Mouse (Mus musculus) kidney, embryonic 14.5 days (tissue): ENCODE measurements around the gene Arhgef10l. TPM values are rescaled to one million over a fixed set of nuclear protein-coding genes. Genes with fewer than 3 reads are reported as not detected.

Experiments used
- ATAC-seq: fragments of 200-750 bp; cut with Nextera tagmentation; 2 replicates; pipeline ENCODE4 v1.8.0; 2017; ENCODE audit warnings: moderate number of reproducible peaks, mild to moderate bottlenecking, moderate TSS enrichment, moderate library complexity; ENCODE audit not compliant: low FRiP score, low TSS enrichment
- H3K27ac ChIP-seq: fragments of 300-500 bp; sonication (generic); 2 replicates; pipeline ENCODE4 v1.5.1; 2014; ENCODE audit warnings: low read depth, mild to moderate bottlenecking, low read length, moderate library complexity, mixed read lengths
- H3K27me3 ChIP-seq: fragments of 300-500 bp; sonication (generic); 2 replicates; pipeline ENCODE4 v1.6.1; 2014; ENCODE audit warnings: mild to moderate bottlenecking, low read length; ENCODE audit not compliant: control insufficient read depth, insufficient read depth
- H3K36me3 ChIP-seq: fragments of 300-500 bp; sonication (generic); 2 replicates; pipeline ENCODE4 v1.6.1; 2014; ENCODE audit warnings: low read length, mixed read lengths; ENCODE audit not compliant: control insufficient read depth, insufficient read depth
- H3K4me1 ChIP-seq: fragments of 300-500 bp; sonication (generic); 2 replicates; pipeline ENCODE4 v1.6.1; 2014; ENCODE audit warnings: low read length, mixed read lengths; ENCODE audit not compliant: control insufficient read depth, insufficient read depth
- H3K4me2 ChIP-seq: fragments of 300-500 bp; sonication (generic); replicated peaks from 2 replicates; pipeline ENCODE4 v1.6.1; 2014; ENCODE audit warnings: low read depth, mild to moderate bottlenecking, low read length
- H3K4me3 ChIP-seq: fragments of 300-500 bp; sonication (generic); 2 replicates; pipeline ENCODE4 v1.5.1; 2014; ENCODE audit warnings: mild to moderate bottlenecking, low read length
- H3K9ac ChIP-seq: fragments of 300-500 bp; sonication (generic); 2 replicates; pipeline ENCODE4 v1.6.1; 2014; ENCODE audit warnings: low read depth, mild to moderate bottlenecking, low read length, moderate library complexity
- H3K9me3 ChIP-seq: fragments of 300-500 bp; sonication (generic); 2 replicates; pipeline ENCODE4 v1.6.1; 2016; ENCODE audit warnings: low read length; ENCODE audit not compliant: control insufficient read depth
- WGBS: fragments of 180-500 bp; shearing (Covaris S2); extraction: QIAGEN DNeasy Blood & Tissue Kit; methylation state at CpG from one replicate; pipeline ENCODE4 v1.1.7; 2014; 5-methylcytosine and 5-hydroxymethylcytosine counted together
- polyA plus RNA-seq: library from polyadenylated mRNA; unstranded; fragments of >200 nt; fragmentation: Nextera tagmentation; extraction: Ambion mirVana; gene quantifications from 2 replicates; pipeline ENCODE4 v1.2.1, GENCODE M21; 2014

Gene Arhgef10l
- polyA plus RNA-seq, 1 experiment from 2014 or later = 18.2 TPM

GRCm38 (mm10) chr4:140642378-140642777 is 23.4 kb downstream of the Arhgef10l start:
- H3K4me1 ChIP-seq = peaks cover 25% of the 10 kb centered on the region
- H3K4me2 ChIP-seq = no peak overlapping the region
- WGBS = 74% methylated on average over 4 of the region's 4 CpGs
- H3K4me3 ChIP-seq = no peak overlapping the region
- H3K9ac ChIP-seq = no peak overlapping the region
- H3K27ac ChIP-seq = peak overlapping the region; percentile 32; the same call in 1 of the 2 replicates
- no peak for ATAC-seq
- H3K36me3 ChIP-seq = peaks cover 5% of the 10 kb centered on the region; the same call in 1 of the 2 replicates
- no peaks in the 10 kb centered on the region for H3K27me3 ChIP-seq
- H3K9me3 ChIP-seq = 0 out of 2 replicates have a peak, but pooled peaks cover 4% of the 10 kb centered on the region

GRCm38 (mm10) chr4:140641414-140641918 is 24.3 kb downstream of the Arhgef10l start:
- 0 out of 2 replicates have a peak, but pooled peaks cover 4% of the 10 kb centered on the region for H3K9me3 ChIP-seq
- peaks cover 5% of the 10 kb centered on the region; the same call in 1 of the 2 replicates for H3K36me3 ChIP-seq
- H3K9ac ChIP-seq = no peak overlapping the region
- 31% methylated on average over 5 of the region's 5 CpGs for WGBS
- H3K27ac ChIP-seq = no peak overlapping the region
- no peaks in the 10 kb centered on the region for H3K27me3 ChIP-seq
- H3K4me2 ChIP-seq = no peak overlapping the region
- ATAC-seq = peak; percentile 38; the same call in 1 of the 2 replicates
- H3K4me3 ChIP-seq = no peak overlapping the region
- H3K4me1 ChIP-seq = peaks cover 32% of the 10 kb centered on the region

GRCm38 (mm10) chr4:140640668-140641067 is 25.1 kb downstream of the Arhgef10l start:
- Histone ChIP-seq H3K9ac (no peak overlapping the region), H3K27ac (no peak overlapping the region), H3K27me3 (no peaks in the 10 kb centered on the region), H3K4me3 (no peak overlapping the region), H3K4me1 (peaks cover 39% of the 10 kb centered on the region), H3K9me3 (0 out of 2 replicates have a peak, but pooled peaks cover 4% of the 10 kb centered on the region), H3K4me2 (no peak overlapping the region), H3K36me3 (peaks cover 5% of the 10 kb centered on the region; the same call in 1 of the 2 replicates)
- no peak for ATAC-seq
- WGBS = 63% methylated on average over 9 of the region's 9 CpGs

- Histone ChIP-seq H3K4me1 (peaks cover 43% of the 10 kb centered on the region), H3K4me3 (no peak overlapping the region), H3K27me3 (no peaks in the 10 kb centered on the region), H3K36me3 (peaks cover under 1% of the 10 kb centered on the region; the same call in 1 of the 2 replicates), H3K9ac (no peak overlapping the region), H3K27ac (no peak overlapping the region), H3K9me3 (0 out of 2 replicates have a peak, but pooled peaks cover 4% of the 10 kb centered on the region), H3K4me2 (no peak overlapping the region)
- WGBS = 77% methylated on average over 8 of the region's 8 CpGs
- ATAC-seq = no peak
Measured at GRCm38 (mm10) chr4:140640242-140640523, 25.6 kb downstream of the Arhgef10l start.

GRCm38 (mm10) chr4:140639431-140640241 is 26.2 kb downstream of the Arhgef10l start:
- H3K4me1 ChIP-seq = peaks cover 47% of the 10 kb centered on the region
- no peak for ATAC-seq
- WGBS = 94% methylated on average over 28 of the region's 28 CpGs
- no peaks in the 10 kb centered on the region for H3K27me3 ChIP-seq
- no peaks in the 10 kb centered on the region for H3K36me3 ChIP-seq
- H3K27ac ChIP-seq = no peak overlapping the region
- H3K9ac ChIP-seq = no peak overlapping the region
- 0 out of 2 replicates have a peak, but pooled peaks cover 4% of the 10 kb centered on the region for H3K9me3 ChIP-seq
- no peak overlapping the region for H3K4me3 ChIP-seq
- no peak overlapping the region for H3K4me2 ChIP-seq

GRCm38 (mm10) chr4:140638591-140638990 is 27.2 kb downstream of the Arhgef10l start:
- no peaks in the 10 kb centered on the region for H3K36me3 ChIP-seq
- no peak for ATAC-seq
- 87% methylated on average over 5 of the region's 5 CpGs for WGBS
- no peak overlapping the region for H3K4me2 ChIP-seq
- H3K4me1 ChIP-seq = peaks cover 52% of the 10 kb centered on the region
- H3K9ac ChIP-seq = no peak overlapping the region
- H3K4me3 ChIP-seq = no peak overlapping the region
- no peaks in the 10 kb centered on the region for H3K27me3 ChIP-seq
- no peak overlapping the region for H3K27ac ChIP-seq
- H3K9me3 ChIP-seq = 0 out of 2 replicates have a peak, but pooled peaks cover 4% of the 10 kb centered on the region

GRCm38 (mm10) chr4:140637269-140637668 is 28.5 kb downstream of the Arhgef10l start:
- H3K36me3 ChIP-seq = no peaks in the 10 kb centered on the region
- H3K9ac ChIP-seq = no peak overlapping the region
- H3K4me2 ChIP-seq = no peak overlapping the region
- no peaks in the 10 kb centered on the region for H3K9me3 ChIP-seq
- peak overlapping the region; percentile 59; the same call in 1 of the 2 replicates for H3K27ac ChIP-seq
- peaks cover 57% of the 10 kb centered on the region for H3K4me1 ChIP-seq
- no peak for ATAC-seq
- WGBS = 55% methylated on average over 8 of the region's 8 CpGs
- no peaks in the 10 kb centered on the region for H3K27me3 ChIP-seq
- no peak overlapping the region for H3K4me3 ChIP-seq

GRCm38 (mm10) chr4:140636312-140636996 is 29.4 kb downstream of the Arhgef10l start:
- Histone ChIP-seq H3K9ac (no peak overlapping the region), H3K4me2 (no peak overlapping the region), H3K27ac (peak overlapping the region; percentile 65; the same call in 1 of the 2 replicates), H3K4me3 (no peak overlapping the region), H3K36me3 (no peaks in the 10 kb centered on the region), H3K4me1 (peaks cover 57% of the 10 kb centered on the region), H3K27me3 (no peaks in the 10 kb centered on the region), H3K9me3 (no peaks in the 10 kb centered on the region)
- ATAC-seq = peak; percentile 21
- WGBS = 34% methylated on average over 5 of the region's 5 CpGs
